8 mouse cellular contexts compared by ENCODE assay signal in genomic region chr2:160717269-160717668, GRCm38 (mm10). TPM values are rescaled to one million over a fixed set of nuclear protein-coding genes. Genes with fewer than 3 reads are reported as not detected.
DNase-seq lines count a peak whose midpoint lies in the region; ATAC-seq and TF ChIP-seq lines count a peak whose summit lies in the region.
"Had no signal": no experiment of that assay in that cellular context is flagged by ENCODE, and none has a peak within 500 bp of the region (broad histone marks: within the 10 kb centered on the region; RNA-seq: fewer than 3 reads in every experiment).

No protein-coding gene starts in this region.

- no peak overlapping the region for H3K4me2 ChIP-seq in kidney, embryonic 15.5 days
- no peak overlapping the region for H3K4me2 ChIP-seq in embryonic facial prominence, embryonic 11.5 days (ENCODE audit: low read depth, low read length)
- H3K4me2 ChIP-seq: liver, embryonic 13.5 days had no signal

- 72% methylated on average over 5 of the region's 5 CpGs for WGBS in kidney, adult 2 months
- WGBS in kidney, embryonic 15.5 days = 75% methylated on average over 5 of the region's 5 CpGs
- WGBS in embryonic facial prominence, embryonic 11.5 days = 77% methylated on average over 5 of the region's 5 CpGs

- peaks cover 22% of the 10 kb centered on the region for H3K36me3 ChIP-seq in kidney, adult 2 months (ENCODE audit: control insufficient read depth, insufficient read depth, low read length)
- peaks cover 92% of the 10 kb centered on the region for H3K36me3 ChIP-seq in kidney, embryonic 15.5 days
- peaks cover 89% of the 10 kb centered on the region for H3K36me3 ChIP-seq in G1E (replicated peaks)
- H3K36me3 ChIP-seq in embryonic facial prominence, embryonic 11.5 days (replicated peaks; ENCODE audit: control insufficient read depth, insufficient read depth, low read depth, low read length) = peaks cover 21% of the 10 kb centered on the region

- TF ChIP-seq POLR2A in kidney, adult 2 months (IDR thresholded peaks at IDR 0.05; ENCODE audit: low read depth, low read length) = no peak

- H3K9me3 ChIP-seq in kidney, embryonic 15.5 days (replicated peaks) = no peaks in the 10 kb centered on the region
- H3K9me3 ChIP-seq in G1E (replicated peaks) = no peaks in the 10 kb centered on the region
- no peaks in the 10 kb centered on the region for H3K9me3 ChIP-seq in embryonic facial prominence, embryonic 11.5 days (replicated peaks; ENCODE audit: control insufficient read depth, low read length)
- H3K9me3 ChIP-seq: liver, embryonic 13.5 days had no signal

- no peak for ATAC-seq in kidney, embryonic 15.5 days (replicated peaks; ENCODE audit: low FRiP score)
- ATAC-seq in G1E (ENCODE audit: extremely low read depth, insufficient number of reproducible peaks, low FRiP score, poor library complexity, severe bottlenecking) = no peak
- no peak for ATAC-seq in embryonic facial prominence, embryonic 11.5 days (replicated peaks; ENCODE audit: insufficient number of reproducible peaks, low FRiP score, low TSS enrichment, low read depth)

- no peak overlapping the region for H3K27ac ChIP-seq in kidney, adult 2 months (ENCODE audit: insufficient read depth, low read depth, low read length)
- no peak overlapping the region for H3K27ac ChIP-seq in kidney, embryonic 15.5 days
- no peak overlapping the region for H3K27ac ChIP-seq in embryonic facial prominence, embryonic 11.5 days (replicated peaks; ENCODE audit: low read depth, low read length)
- H3K27ac ChIP-seq: liver, embryonic 13.5 days had no signal

- H3K27me3 ChIP-seq in kidney, adult 2 months (replicated peaks; ENCODE audit: control insufficient read depth, insufficient read depth, low read length) = no peaks in the 10 kb centered on the region
- no peaks in the 10 kb centered on the region for H3K27me3 ChIP-seq in kidney, embryonic 15.5 days
- H3K27me3 ChIP-seq in G1E (ENCODE audit: insufficient read depth, low read length) = no peaks in the 10 kb centered on the region
- H3K27me3 ChIP-seq in embryonic facial prominence, embryonic 11.5 days (ENCODE audit: control insufficient read depth, insufficient read depth, low read length) = no peaks in the 10 kb centered on the region
- H3K27me3 ChIP-seq: liver, embryonic 13.5 days had no signal

- no peak overlapping the region for H3K4me3 ChIP-seq in kidney, adult 2 months (ENCODE audit: insufficient read depth, low read depth, low read length)
- no peak overlapping the region for H3K4me3 ChIP-seq in kidney, embryonic 15.5 days (replicated peaks)
- no peak overlapping the region for H3K4me3 ChIP-seq in G1E (ENCODE audit: low read depth, low read length)
- no peak overlapping the region for H3K4me3 ChIP-seq in embryonic facial prominence, embryonic 11.5 days (ENCODE audit: low read depth, low read length)
- H3K4me3 ChIP-seq: liver, embryonic 13.5 days had no signal

- peak; percentile 45 for TF ChIP-seq CTCF in kidney, adult 2 months (conservative IDR thresholded peaks at IDR 0.05; ENCODE audit: insufficient read depth, insufficient read length, low read depth, low read length)
- peak; percentile 27; the same call in 1 of the 2 replicates for TF ChIP-seq CTCF in G1E (IDR thresholded peaks at IDR 0.05; ENCODE audit: low read depth, low read length)

- H3K9ac ChIP-seq in kidney, embryonic 15.5 days = no peak overlapping the region
- H3K9ac ChIP-seq in embryonic facial prominence, embryonic 11.5 days (replicated peaks; ENCODE audit: low read length) = no peak overlapping the region
- H3K9ac ChIP-seq: liver, embryonic 13.5 days had no signal

- DNase-seq in kidney, adult 2 months = peak; percentile 59
- DNase-seq in CD4-positive helper T cell, adult 2 months (ENCODE audit: low read depth, low spot score) = peak; percentile 69
- no peak for DNase-seq in G1E (ENCODE audit: low spot score)
- DNase-seq in embryonic facial prominence, embryonic 11.5 days (ENCODE audit: low spot score) = peak; percentile 73
- peak; percentile 70 for DNase-seq in retina, embryonic 14.5 days (ENCODE audit: low spot score)
- DNase-seq in layer of hippocampus, adult 9-11 months = no peak
- DNase-seq: liver, embryonic 13.5 days had no signal

- H3K4me1 ChIP-seq in kidney, adult 2 months (ENCODE audit: control insufficient read depth, insufficient read depth, low read length) = no peaks in the 10 kb centered on the region
- no peaks in the 10 kb centered on the region for H3K4me1 ChIP-seq in kidney, embryonic 15.5 days
- no peaks in the 10 kb centered on the region for H3K4me1 ChIP-seq in G1E (ENCODE audit: insufficient read depth, low read depth, low read length)
- H3K4me1 ChIP-seq in embryonic facial prominence, embryonic 11.5 days (ENCODE audit: control insufficient read depth, insufficient read depth, low read length) = no peaks in the 10 kb centered on the region
- H3K4me1 ChIP-seq: liver, embryonic 13.5 days had no signal

RNA-seq across cellular contexts. Expression of gene Plcg1, which starts 13.8 kb away (rescaled TPM):
- polyA plus RNA-seq in kidney, adult 2 months (2012; rRNA removed) = 33.1 and 38.2 TPM in 2 replicates
- 45.8 and 52.8 TPM in 2 replicates for polyA plus RNA-seq in kidney, embryonic 15.5 days (2015; fragmentation: Nextera tagmentation; extraction: Ambion mirVana)
- total RNA-seq in G1E (2014; fragmentation: Nextera tagmentation) = 11.1 and 17.5 TPM in 2 replicates
- 31.5 and 38.9 TPM in 2 replicates for total RNA-seq in G1E (2017)
- polyA plus RNA-seq in G1E (2012) = 4.1 and 5.1 TPM in 2 replicates
- 63.9 and 64.6 TPM in 2 replicates for polyA plus RNA-seq in embryonic facial prominence, embryonic 11.5 days (2014; fragmentation: Nextera tagmentation; extraction: Ambion mirVana)

Comparison
In these comparisons a context has a peak if more than half of its experiments do, and no peak if none do; other contexts are left out.
1. DNase-seq: peak in kidney, adult 2 months (single experiment), CD4-positive helper T cell, adult 2 months (single experiment), embryonic facial prominence, embryonic 11.5 days (single experiment) and retina, embryonic 14.5 days (single experiment); none in G1E (single experiment) and layer of hippocampus, adult 9-11 months (single experiment).